Mouse (Mus musculus) right cerebral cortex, adult 2 months (tissue): ENCODE data around the gene Agbl2.
A peak's percentile ranks its signal among the peaks of the same experiment; 100 is the strongest.

Source experiments
- DNase-seq, 2 experiments: peaks; one replicate each; pipeline ENCODE4 v3.0.0; 2021 to 2022; ENCODE audit warnings: low spot score in 2 of 2

The Agbl2 gene

GRCm38 (mm10) chr2:90782458-90782857 is at the start of gene Agbl2:
TSS of gene Agbl2 (plus strand) at chr2:90782727.
- no peak for DNase-seq

- DNase-seq, result no peak
Measured at GRCm38 (mm10) chr2:90735326-90735725, 47.2 kb upstream of the Agbl2 start.

- no peak for DNase-seq
Measured at GRCm38 (mm10) chr2:90738801-90739200, 43.7 kb upstream of the Agbl2 start.

- no peak for DNase-seq
Measured at GRCm38 (mm10) chr2:90739327-90739726, 43.2 kb upstream of the Agbl2 start.

GRCm38 (mm10) chr2:90739921-90740320 is 42.6 kb upstream of the Agbl2 start:
- DNase-seq, result no peak

- DNase-seq, result no peak
Measured at GRCm38 (mm10) chr2:90744285-90745052, 38.1 kb upstream of the Agbl2 start.

- DNase-seq, result peak; percentile 98 to 99
Measured at GRCm38 (mm10) chr2:90745053-90745678, 37.4 kb upstream of the Agbl2 start, which contains the start of gene Fnbp4. TSS of gene Fnbp4 (plus strand) at chr2:90745370.

- DNase-seq, result peak in 1 of 2 experiments; percentile 38
Measured at GRCm38 (mm10) chr2:90745740-90746537, 36.6 kb upstream of the Agbl2 start.

- no peak for DNase-seq
Measured at GRCm38 (mm10) chr2:90746538-90746865, 36.0 kb upstream of the Agbl2 start.

- no peak for DNase-seq
Measured at GRCm38 (mm10) chr2:90747131-90747530, 35.4 kb upstream of the Agbl2 start.

- DNase-seq, result no peak
Measured at GRCm38 (mm10) chr2:90749676-90750459, 32.7 kb upstream of the Agbl2 start.

- DNase-seq, result no peak
Measured at GRCm38 (mm10) chr2:90753565-90753964, 29.0 kb upstream of the Agbl2 start.

GRCm38 (mm10) chr2:90754188-90754587 is 28.3 kb upstream of the Agbl2 start:
- no peak for DNase-seq

- no peak for DNase-seq
Measured at GRCm38 (mm10) chr2:90765123-90765522, 17.4 kb upstream of the Agbl2 start.

GRCm38 (mm10) chr2:90781323-90781722 is 1.2 kb upstream of the Agbl2 start:
- no peak for DNase-seq

GRCm38 (mm10) chr2:90781938-90782337 is 589 bp upstream of the Agbl2 start:
- DNase-seq, result no peak

GRCm38 (mm10) chr2:90782901-90783486 is 467 bp downstream of the Agbl2 start:
- no peak for DNase-seq

GRCm38 (mm10) chr2:90788126-90788525 is 5.6 kb downstream of the Agbl2 start:
- no peak for DNase-seq

- no peak for DNase-seq
Measured at GRCm38 (mm10) chr2:90808241-90809126, 26.0 kb downstream of the Agbl2 start.

- DNase-seq, result no peak
Measured at GRCm38 (mm10) chr2:90810751-90811150, 28.2 kb downstream of the Agbl2 start.
